Mouse (Mus musculus): ENCODE measurements around the gene Clrn1. TPM values are rescaled to one million over a fixed set of nuclear protein-coding genes. Genes with fewer than 3 reads are reported as not detected.

The Clrn1 gene
- polyA plus RNA-seq, 1 experiment from 2014 or later, result 0.09 TPM

GRCm38 (mm10) chr3:58865690-58866089 lies 19.4 kb downstream of the Clrn1 start:
- H3K4me1 ChIP-seq (ENCODE audit: control insufficient read depth, insufficient read depth, low read length), result no peaks in the 10 kb centered on the region
- ATAC-seq (replicated peaks; ENCODE audit: insufficient number of reproducible peaks, low FRiP score, low TSS enrichment), result no peak
- whole genome bisulfite sequencing (ENCODE audit: insufficient replicate concordance), result 56% methylated on average over 7 of the region's 7 CpGs

GRCm38 (mm10) chr3:58862976-58863375 lies 22.2 kb downstream of the Clrn1 start:
- Histone ChIP-seq H3K9ac (ENCODE audit: low read depth, low read length) (no peak overlapping the region), H3K9me3 (replicated peaks; ENCODE audit: control insufficient read depth, low read length) (no peaks in the 10 kb centered on the region), H3K4me1 (ENCODE audit: control insufficient read depth, insufficient read depth, low read length) (no peaks in the 10 kb centered on the region), H3K27me3 (ENCODE audit: control insufficient read depth, insufficient read depth, low read length) (no peaks in the 10 kb centered on the region), H3K4me2 (no peak overlapping the region), H3K4me3 (ENCODE audit: low read depth, low read length) (no peak overlapping the region), H3K36me3 (ENCODE audit: control insufficient read depth, insufficient read depth, low read length) (no peaks in the 10 kb centered on the region), H3K27ac (ENCODE audit: low read depth, low read length) (no peak overlapping the region)
- ATAC-seq (replicated peaks; ENCODE audit: insufficient number of reproducible peaks, low FRiP score, low TSS enrichment), result no peak
- 55% methylated on average over 2 of the region's 2 CpGs for WGBS (ENCODE audit: insufficient replicate concordance)

More at GRCm38 (mm10) chr3:58865690-58866089, 19.4 kb downstream of the Clrn1 start:
- no peaks in the 10 kb centered on the region for H3K36me3 ChIP-seq (ENCODE audit: control insufficient read depth, insufficient read depth, low read length)
- no peak overlapping the region for H3K27ac ChIP-seq (ENCODE audit: low read depth, low read length)
- H3K4me3 ChIP-seq (ENCODE audit: low read depth, low read length), result no peak overlapping the region
- H3K9ac ChIP-seq (ENCODE audit: low read depth, low read length), result no peak overlapping the region
- H3K27me3 ChIP-seq (ENCODE audit: control insufficient read depth, insufficient read depth, low read length), result no peaks in the 10 kb centered on the region
- H3K4me2 ChIP-seq, result no peak overlapping the region
- no peaks in the 10 kb centered on the region for H3K9me3 ChIP-seq (replicated peaks; ENCODE audit: control insufficient read depth, low read length)

DNA sequence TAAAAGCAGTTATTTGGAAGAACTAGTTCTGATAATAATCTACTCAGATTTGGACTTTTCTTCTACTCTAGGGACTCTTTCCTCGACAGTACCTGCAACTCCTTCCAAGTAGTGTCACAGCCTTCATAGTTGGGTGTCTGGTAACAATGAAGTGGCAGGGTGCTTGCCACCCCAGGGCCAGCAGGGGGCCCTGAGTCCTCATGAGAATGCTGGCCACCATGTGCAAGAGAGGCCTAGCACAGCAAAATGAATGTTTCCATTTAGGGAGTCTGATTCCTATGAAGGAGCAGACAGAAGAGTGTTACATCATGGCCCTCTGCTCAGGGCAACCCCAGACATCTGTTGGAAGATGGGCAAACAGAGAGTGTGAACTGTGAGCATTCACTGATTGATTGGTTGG lies 41.7 kb downstream of the Clrn1 start:
- Histone ChIP-seq H3K4me3 (ENCODE audit: low read depth, low read length) (no peak overlapping the region), H3K4me1 (ENCODE audit: control insufficient read depth, insufficient read depth, low read length) (no peaks in the 10 kb centered on the region), H3K27ac (ENCODE audit: low read depth, low read length) (no peak overlapping the region), H3K36me3 (ENCODE audit: control insufficient read depth, insufficient read depth, low read length) (no peaks in the 10 kb centered on the region), H3K4me2 (no peak overlapping the region), H3K27me3 (ENCODE audit: control insufficient read depth, insufficient read depth, low read length) (no peaks in the 10 kb centered on the region), H3K9ac (ENCODE audit: low read depth, low read length) (no peak overlapping the region), H3K9me3 (replicated peaks; ENCODE audit: control insufficient read depth, low read length) (no peaks in the 10 kb centered on the region)
- 27% methylated on average over 1 of the region's 1 CpGs for WGBS (ENCODE audit: insufficient replicate concordance)
- no peak for ATAC-seq (replicated peaks; ENCODE audit: insufficient number of reproducible peaks, low FRiP score, low TSS enrichment)

DNA sequence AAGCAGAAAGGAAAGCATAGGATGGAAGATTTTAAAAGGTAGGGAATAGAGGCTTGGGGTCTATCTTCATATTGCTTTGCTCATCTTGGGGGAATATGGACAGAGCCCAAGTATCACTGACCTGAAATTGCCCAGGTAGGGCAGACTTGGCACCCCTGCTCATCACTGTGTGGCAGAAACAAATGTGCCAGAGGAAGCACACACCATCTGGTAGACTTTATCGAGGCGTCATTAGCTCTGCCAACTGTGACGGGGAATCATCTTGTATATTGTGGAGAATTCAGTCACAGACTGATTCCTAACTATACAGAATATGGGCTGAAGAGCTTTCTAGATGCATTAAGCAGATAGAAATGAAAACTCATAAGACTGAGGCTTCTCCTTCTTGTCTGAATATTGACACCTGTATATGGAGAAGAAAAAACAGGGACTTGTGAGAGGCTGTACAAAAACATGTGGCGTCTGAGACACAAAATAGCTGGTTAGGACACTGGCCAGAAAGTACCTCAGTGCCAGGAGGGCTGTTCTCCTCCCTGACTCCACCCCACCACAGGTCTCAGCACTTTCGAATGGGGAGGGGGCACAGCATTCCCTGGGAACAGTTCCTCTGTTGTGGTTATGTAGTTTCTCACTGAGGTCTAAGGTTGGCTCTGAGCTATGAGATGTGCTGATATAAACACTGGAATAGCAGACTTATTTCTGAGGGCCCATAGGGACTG lies 51.5 kb downstream of the Clrn1 start:
- no peak overlapping the region for H3K27ac ChIP-seq (ENCODE audit: low read depth, low read length)
- no peaks in the 10 kb centered on the region for H3K27me3 ChIP-seq (ENCODE audit: control insufficient read depth, insufficient read depth, low read length)
- H3K9me3 ChIP-seq (replicated peaks; ENCODE audit: control insufficient read depth, low read length), result no peaks in the 10 kb centered on the region
- 81% methylated on average over 5 of the region's 5 CpGs for WGBS (ENCODE audit: insufficient replicate concordance)
- no peaks in the 10 kb centered on the region for H3K36me3 ChIP-seq (ENCODE audit: control insufficient read depth, insufficient read depth, low read length)
- H3K4me1 ChIP-seq (ENCODE audit: control insufficient read depth, insufficient read depth, low read length), result no peaks in the 10 kb centered on the region
- ATAC-seq (replicated peaks; ENCODE audit: insufficient number of reproducible peaks, low FRiP score, low TSS enrichment), result no peak
- no peak overlapping the region for H3K4me2 ChIP-seq
- H3K4me3 ChIP-seq (ENCODE audit: low read depth, low read length), result no peak overlapping the region
- H3K9ac ChIP-seq (ENCODE audit: low read depth, low read length), result no peak overlapping the region

DNA sequence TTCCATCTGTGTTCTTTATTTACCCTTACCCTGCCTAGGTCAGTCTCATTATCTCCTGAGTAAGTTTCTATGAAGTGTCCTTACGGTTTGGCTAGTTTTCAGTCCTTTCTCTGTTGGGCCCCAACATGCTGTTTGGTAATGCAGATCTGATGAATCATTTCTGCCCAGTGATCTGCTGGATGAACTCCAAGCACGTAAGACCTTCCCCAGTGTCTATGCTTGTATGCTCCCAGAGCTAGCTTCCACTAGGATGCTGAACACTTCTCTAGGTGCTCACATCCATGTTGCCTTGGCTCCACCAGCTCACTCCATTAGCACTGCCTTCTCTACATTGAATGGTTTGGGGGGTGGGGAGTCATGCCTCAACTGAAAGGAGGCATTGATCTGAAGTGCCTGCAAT lies 52.3 kb downstream of the Clrn1 start:
- no peak overlapping the region for H3K4me2 ChIP-seq
- no peaks in the 10 kb centered on the region for H3K4me1 ChIP-seq (ENCODE audit: control insufficient read depth, insufficient read depth, low read length)
- no peak overlapping the region for H3K27ac ChIP-seq (ENCODE audit: low read depth, low read length)
- H3K9me3 ChIP-seq (replicated peaks; ENCODE audit: control insufficient read depth, low read length), result no peaks in the 10 kb centered on the region
- H3K27me3 ChIP-seq (ENCODE audit: control insufficient read depth, insufficient read depth, low read length), result no peaks in the 10 kb centered on the region
- no peak overlapping the region for H3K9ac ChIP-seq (ENCODE audit: low read depth, low read length)
- H3K4me3 ChIP-seq (ENCODE audit: low read depth, low read length), result no peak overlapping the region
- 77% methylated on average over 2 of the region's 2 CpGs for WGBS (ENCODE audit: insufficient replicate concordance)
- no peaks in the 10 kb centered on the region for H3K36me3 ChIP-seq (ENCODE audit: control insufficient read depth, insufficient read depth, low read length)
- no peak for ATAC-seq (replicated peaks; ENCODE audit: insufficient number of reproducible peaks, low FRiP score, low TSS enrichment)

DNA sequence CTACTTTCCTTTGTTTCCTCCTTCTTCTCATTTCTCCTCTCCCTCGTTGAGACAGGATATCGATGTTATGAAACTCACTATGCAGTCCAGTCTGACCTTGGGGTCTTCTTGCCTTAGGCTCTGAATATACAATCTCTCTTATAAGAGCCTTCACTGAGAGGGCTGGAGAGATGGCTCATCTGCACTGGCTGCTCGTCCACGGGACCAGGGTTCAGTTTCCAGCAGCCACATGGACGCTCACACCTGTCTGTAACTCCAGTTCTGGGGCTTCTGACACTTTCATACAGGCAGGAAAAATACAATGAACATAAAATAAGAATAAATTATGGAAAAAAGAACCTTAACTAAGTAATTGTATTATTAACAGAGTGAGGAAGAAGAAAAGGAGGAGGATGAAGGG lies 53.6 kb downstream of the Clrn1 start:
- Histone ChIP-seq H3K4me3 (ENCODE audit: low read depth, low read length) (no peak overlapping the region), H3K27me3 (ENCODE audit: control insufficient read depth, insufficient read depth, low read length) (no peaks in the 10 kb centered on the region), H3K9me3 (replicated peaks; ENCODE audit: control insufficient read depth, low read length) (no peaks in the 10 kb centered on the region), H3K27ac (ENCODE audit: low read depth, low read length) (no peak overlapping the region), H3K9ac (ENCODE audit: low read depth, low read length) (no peak overlapping the region), H3K4me2 (no peak overlapping the region), H3K4me1 (ENCODE audit: control insufficient read depth, insufficient read depth, low read length) (no peaks in the 10 kb centered on the region), H3K36me3 (ENCODE audit: control insufficient read depth, insufficient read depth, low read length) (no peaks in the 10 kb centered on the region)
- no peak for ATAC-seq (replicated peaks; ENCODE audit: insufficient number of reproducible peaks, low FRiP score, low TSS enrichment)
- 77% methylated on average over 5 of the region's 5 CpGs for WGBS (ENCODE audit: insufficient replicate concordance)

GRCm38 (mm10) chr3:58829926-58830325 lies 55.2 kb downstream of the Clrn1 start:
- H3K27me3 ChIP-seq (ENCODE audit: control insufficient read depth, insufficient read depth, low read length), result no peaks in the 10 kb centered on the region
- 88% methylated on average over 1 of the region's 1 CpGs for WGBS (ENCODE audit: insufficient replicate concordance)

DNA sequence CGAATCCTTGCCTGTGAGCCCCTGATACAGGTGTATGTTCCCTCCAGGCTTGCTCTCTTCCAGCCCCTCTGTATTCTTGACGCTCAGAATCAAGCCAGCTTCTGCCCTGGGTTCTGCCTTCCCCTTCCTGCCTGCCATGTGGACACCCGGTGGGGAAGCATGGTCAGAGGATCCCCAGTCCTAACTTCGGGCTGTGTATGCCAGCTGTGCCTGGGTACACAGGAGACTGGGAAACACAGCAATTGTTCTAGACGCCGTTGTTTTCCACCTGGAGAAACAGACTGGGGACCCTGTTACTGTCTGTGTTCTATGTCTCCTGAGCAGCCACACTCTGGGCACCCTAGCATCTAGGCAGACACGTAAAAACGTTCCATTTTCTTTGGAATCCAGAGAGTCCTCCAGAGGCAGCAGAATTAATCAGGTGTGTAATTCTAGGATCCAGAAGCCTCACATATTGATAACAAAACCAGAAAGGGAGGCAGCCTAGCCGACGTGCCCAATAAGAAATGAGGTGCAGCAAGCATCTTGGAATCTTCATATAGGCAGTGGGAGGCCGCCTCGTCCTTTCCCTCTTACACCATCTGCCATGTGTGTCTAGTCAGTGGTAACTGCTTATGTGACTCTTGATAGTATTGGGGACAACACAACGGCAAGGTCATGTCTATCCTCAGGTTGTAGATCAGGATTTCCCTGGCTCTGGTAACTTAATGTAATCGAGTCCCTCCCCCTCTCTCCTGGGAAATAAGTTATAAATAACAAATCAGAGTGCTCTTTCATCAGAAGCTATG lies 56.6 kb downstream of the Clrn1 start:
- Histone ChIP-seq H3K4me1 (ENCODE audit: control insufficient read depth, insufficient read depth, low read length) (no peaks in the 10 kb centered on the region), H3K4me2 (no peak overlapping the region), H3K27me3 (ENCODE audit: control insufficient read depth, insufficient read depth, low read length) (no peaks in the 10 kb centered on the region), H3K9me3 (replicated peaks; ENCODE audit: control insufficient read depth, low read length) (no peaks in the 10 kb centered on the region), H3K9ac (ENCODE audit: low read depth, low read length) (no peak overlapping the region), H3K27ac (ENCODE audit: low read depth, low read length) (no peak overlapping the region), H3K4me3 (ENCODE audit: low read depth, low read length) (no peak overlapping the region), H3K36me3 (ENCODE audit: control insufficient read depth, insufficient read depth, low read length) (no peaks in the 10 kb centered on the region)
- ATAC-seq (replicated peaks; ENCODE audit: insufficient number of reproducible peaks, low FRiP score, low TSS enrichment), result no peak
- WGBS (ENCODE audit: insufficient replicate concordance), result 80% methylated on average over 14 of the region's 14 CpGs

More at GRCm38 (mm10) chr3:58829926-58830325, 55.2 kb downstream of the Clrn1 start:
- H3K4me2 ChIP-seq, result no peak overlapping the region
- H3K36me3 ChIP-seq (ENCODE audit: control insufficient read depth, insufficient read depth, low read length), result no peaks in the 10 kb centered on the region
- H3K27ac ChIP-seq (ENCODE audit: low read depth, low read length), result no peak overlapping the region
- ATAC-seq (replicated peaks; ENCODE audit: insufficient number of reproducible peaks, low FRiP score, low TSS enrichment), result no peak
- no peak overlapping the region for H3K4me3 ChIP-seq (ENCODE audit: low read depth, low read length)
- H3K9me3 ChIP-seq (replicated peaks; ENCODE audit: control insufficient read depth, low read length), result no peaks in the 10 kb centered on the region
- H3K4me1 ChIP-seq (ENCODE audit: control insufficient read depth, insufficient read depth, low read length), result no peaks in the 10 kb centered on the region
- no peak overlapping the region for H3K9ac ChIP-seq (ENCODE audit: low read depth, low read length)

Measured in heart, embryonic 11.5 days (tissue).